Mouse (Mus musculus): ENCODE measurements around the gene Yif1a. TPM values are rescaled to one million over a fixed set of nuclear protein-coding genes. Genes with fewer than 3 reads are reported as not detected.
"Not testable (repeated sequence)": the region's sequence is repeated elsewhere in the genome, so short reads cannot be mapped to it uniquely, and the experiment has no call there.

The Yif1a gene
- total RNA-seq, 4 experiments from 2014 or later = 25.3 to 31.3 (median 28.6) TPM

DNA sequence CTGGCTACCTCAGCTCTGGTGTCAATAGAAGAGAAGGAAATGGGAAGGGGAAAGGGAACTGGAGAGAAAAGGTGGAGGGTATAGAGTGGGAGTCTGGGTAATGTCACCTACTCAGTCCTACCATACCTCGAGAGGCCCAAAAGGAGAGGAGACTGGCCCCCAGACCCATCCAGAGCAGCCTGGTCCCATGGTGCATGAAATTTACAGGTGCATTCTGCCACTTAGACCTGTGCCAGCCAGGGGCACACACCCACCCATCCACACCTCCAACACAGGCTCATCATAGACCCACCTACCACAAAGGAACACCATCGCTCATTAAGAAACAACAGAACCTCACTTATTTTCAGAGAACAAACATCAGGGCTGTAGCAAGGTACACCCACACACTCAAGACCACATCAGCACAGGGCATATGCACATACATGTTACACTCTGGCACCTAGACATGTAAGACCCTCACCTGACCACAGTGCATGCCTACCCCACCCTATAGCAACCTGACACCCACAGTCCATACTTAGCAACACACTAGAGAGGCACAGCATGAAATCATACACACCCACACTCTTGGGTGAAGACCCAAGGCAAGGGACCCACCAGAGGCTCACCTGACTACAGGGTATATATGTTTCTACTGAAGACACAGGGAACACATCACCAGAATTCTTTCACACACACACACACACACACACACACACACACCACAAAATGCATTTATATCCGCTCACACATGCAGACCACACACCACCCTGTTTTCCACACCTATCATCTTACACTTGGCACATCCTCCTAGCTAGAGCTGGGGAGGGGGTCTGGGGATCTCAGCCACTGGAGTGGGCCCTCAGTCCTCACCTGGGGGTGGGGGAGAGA, 4.1 kb upstream of the Yif1a start:
- no peak for DNase-seq (ENCODE audit: low spot score in 2 of 2)

DNA sequence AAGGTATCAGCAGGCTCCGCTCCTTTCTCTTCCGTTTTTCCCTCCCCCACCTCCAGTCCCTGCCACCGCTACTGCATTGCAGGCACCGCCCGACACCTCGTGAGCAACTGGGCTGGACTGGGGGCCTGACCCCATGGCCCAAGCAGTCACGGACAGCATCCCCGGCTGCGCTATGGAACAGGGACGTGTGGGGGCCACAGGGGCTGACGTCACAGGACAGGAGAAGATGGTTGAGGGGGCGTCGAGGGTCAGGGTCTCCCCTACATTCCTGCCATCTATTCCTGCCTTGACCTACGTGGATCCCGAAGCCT, 3.5 kb upstream of the Yif1a start:
- peak in 1 of 2 experiments; percentile 30 for DNase-seq (ENCODE audit: low spot score in 2 of 2)

DNA sequence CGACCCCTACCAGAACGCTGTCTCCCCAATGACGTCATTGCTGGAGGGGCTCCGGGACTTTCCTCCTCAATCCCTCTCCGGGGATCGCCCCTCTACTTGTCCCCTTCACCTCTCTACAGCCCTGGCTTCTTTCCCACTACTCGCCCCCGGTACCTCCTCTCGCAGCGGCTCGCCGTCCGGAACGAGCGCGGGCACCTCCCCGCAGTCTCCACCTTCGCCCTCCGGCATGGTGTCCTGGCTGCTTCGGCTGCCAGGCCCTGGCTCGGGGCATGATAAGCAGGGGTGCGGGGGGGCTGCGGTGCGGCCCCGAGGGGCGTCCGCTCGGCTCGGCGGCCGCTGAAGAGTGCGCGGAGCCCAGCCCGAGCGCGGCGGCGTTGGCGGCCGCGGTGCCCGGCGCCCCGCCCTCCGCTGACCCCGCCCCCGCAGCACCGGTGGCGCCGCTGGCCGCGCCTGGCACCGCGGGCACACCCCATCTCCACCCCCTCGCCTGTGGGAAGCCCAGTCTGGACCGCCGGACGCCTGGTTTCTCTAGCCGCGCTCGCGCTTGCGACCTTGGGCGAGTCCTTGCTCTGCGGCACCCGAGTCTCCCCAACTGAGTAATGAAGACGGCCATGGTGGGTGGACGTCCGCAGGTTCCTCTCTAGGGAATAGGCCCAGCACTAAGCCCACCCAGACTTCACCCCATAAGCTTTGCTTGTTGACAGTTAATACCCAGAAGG, 3.0 kb upstream of the Yif1a start, which contains the start of gene Tmem151a:
Tmem151a (minus strand) TSS at position 387 of the 719 bp plus-strand sequence.
- DNase-seq (ENCODE audit: low spot score in 2 of 2) = peak in 1 of 2 experiments; percentile 25

DNA sequence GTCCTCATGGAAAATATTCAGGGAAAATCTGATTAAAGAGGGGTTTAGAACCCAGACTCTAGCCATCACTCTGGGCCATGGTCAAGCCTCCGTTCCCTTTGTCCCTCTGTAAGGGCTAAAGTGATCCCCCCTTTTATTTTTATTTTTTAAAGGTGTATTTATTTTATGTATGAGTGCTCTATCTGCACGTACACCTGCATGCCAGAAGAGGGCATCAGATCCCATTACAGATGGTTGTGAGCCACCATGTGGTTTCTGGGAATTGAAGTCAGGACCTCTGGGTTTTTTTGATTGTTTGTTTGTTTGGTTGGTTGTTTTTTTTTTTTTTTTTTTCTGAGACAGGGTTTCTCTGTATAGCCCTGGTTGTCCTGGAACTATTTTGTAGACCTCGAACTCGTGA, 1.8 kb upstream of the Yif1a start:
- DNase-seq (ENCODE audit: low spot score in 2 of 2) = not testable (repeated sequence)

DNA sequence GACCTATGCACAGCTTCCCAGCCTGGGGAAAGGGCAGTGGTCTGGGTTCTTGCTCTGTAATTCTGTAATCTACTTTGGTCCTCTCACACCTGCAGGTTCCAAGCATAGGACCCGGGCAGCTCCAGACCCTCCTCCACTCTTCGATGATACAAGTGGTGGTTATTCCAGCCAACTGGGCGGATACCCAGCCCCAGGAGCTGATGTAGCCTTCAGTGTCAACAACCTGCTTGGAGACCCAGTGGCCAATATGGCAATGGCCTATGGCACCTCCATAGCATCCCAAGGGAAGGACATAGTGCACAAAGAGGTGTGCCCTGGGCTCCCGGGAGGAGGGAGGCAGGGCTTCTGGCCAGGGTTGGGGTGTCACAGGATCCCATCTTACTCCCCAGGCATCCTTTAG, 986 bp downstream of the Yif1a start:
- no peak for DNase-seq (ENCODE audit: low spot score in 2 of 2)

DNA sequence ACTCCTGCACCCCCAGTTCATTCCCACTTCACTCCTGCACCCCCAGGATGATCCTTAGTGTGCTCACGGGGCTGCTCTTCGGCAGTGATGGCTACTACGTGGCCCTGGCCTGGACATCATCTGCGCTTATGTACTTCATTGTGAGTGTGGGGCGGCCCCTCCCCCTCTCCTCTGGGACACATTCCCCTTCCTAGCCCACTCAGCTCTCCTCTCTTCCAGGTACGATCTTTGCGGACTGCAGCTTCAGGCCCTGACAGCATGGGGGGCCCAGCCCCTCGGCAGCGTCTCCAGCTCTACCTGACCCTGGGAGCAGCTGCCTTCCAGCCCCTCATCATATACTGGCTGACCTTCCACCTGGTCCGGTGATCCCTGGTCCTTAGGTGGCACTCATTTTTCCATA, 3.7 kb downstream of the Yif1a start:
- no peak for DNase-seq (ENCODE audit: low spot score in 2 of 2)

DNA sequence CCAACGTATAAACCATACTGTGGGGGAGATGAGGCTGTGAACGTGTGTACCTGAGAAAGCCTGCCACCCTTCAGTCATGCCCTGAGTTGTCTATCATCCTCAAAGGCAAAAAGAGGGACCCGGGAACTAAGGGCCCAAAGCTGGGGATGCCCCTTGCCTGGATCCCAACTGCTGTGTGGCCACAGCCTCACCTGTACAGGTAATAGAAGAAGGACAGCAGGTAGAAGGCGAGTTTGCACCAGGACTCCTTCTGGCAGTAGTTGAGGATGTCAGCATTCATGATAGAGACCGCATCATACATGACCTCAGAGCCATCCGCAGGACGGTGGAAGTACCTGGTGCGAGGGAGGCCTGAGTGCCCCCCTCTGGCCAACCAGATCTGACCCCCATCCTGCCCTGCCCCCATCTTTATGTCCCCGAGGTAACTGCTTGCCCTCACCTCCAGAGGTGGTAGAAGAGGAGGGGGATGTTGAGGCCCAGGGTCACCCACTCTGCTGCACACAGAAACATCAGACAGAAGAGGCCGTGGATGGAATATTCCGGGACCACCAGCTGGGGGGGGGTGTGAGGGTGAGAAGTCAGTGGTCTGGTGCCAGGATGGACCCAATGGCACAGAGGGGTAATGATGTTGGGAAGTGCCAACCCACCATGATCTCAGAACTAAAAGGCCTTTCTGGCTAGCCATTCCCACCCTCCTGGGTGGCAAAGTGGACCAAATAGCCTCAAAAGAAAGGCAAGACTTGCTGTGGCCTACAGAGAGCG, 5.3 kb downstream of the Yif1a start:
- DNase-seq (ENCODE audit: low spot score in 2 of 2) = no peak

DNA sequence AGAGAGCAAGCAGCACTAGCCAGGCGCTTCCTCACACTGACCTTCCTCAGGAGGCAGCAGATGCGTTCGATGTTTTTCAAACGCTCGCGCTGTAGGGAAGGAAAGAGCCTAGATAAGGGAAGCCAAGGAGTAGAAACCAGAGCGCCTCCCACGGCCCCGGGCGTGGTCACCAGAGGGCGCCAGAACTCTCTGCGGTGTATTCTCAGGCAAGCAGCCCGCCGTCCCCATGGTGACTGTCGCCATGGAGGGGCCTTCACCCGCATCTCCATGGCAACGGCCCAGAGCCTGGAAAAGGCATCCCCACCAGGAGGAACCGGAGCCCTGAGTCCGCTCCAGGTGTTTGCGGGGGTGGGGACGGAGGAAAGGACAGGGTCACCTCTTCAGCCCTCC, 5.9 kb downstream of the Yif1a start:
- peak; percentile 97 for DNase-seq (ENCODE audit: low spot score in 2 of 2)

DNA sequence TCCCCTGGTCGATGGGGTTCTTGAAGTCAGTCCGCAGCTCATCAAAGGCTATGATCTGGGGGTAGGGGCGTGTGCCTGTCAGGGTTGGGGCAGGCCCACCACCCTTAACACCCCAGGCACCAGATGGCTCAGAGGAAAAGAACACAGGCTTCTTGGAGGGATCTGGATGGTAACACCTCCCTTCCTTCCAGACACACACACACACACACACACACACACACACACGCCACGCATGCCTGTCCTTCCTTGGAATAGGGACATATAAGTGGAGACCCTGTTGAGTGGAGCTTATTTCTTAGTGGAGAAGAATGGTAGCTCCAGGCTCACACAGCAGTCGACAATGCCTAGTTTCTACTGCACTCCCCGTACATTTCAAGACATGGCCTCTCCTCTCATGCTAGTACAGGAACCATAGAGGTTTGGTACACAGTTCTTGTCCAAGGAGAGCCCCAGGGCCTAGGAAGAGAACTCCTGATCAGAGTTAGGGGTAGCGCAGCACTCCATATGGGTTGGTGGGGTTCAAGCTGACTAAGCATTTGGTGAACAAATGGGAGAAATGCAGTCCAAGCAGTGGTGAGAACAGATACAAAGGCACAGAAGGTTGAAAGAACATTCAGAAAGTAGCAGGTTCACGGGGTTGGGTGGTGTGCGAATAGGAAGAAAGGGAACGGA, 6.5 kb downstream of the Yif1a start:
- no peak for DNase-seq (ENCODE audit: low spot score in 2 of 2)

DNA sequence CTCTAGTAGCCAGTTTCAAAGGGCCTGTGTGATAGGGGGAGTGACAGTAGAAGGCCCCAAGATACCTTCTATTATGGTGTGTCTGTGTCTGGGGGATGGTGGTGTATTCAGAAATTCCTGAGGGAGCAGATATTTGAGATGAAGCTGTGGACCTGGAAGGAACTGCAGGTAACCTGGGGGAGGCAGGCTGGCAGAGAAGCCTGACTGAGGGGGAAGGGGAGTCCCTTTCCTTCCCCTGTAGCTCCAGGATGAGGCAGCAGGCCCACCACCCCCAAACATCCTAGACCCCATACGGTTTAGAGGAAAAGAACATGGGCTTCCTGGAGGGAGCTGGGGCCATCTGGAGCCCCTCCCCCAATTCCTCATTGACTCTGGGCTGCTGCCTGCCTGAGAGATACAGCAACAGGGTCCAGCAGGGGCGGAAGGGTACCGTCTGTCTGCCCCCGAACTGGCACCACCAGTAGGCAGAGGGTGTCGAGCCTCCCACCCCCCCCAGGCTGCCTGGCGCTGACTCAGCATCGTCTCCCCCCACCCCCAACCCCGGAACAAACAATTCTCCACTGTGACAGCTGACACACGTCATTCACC, 7.6 kb downstream of the Yif1a start:
- no peak for DNase-seq (ENCODE audit: low spot score in 2 of 2)

DNA sequence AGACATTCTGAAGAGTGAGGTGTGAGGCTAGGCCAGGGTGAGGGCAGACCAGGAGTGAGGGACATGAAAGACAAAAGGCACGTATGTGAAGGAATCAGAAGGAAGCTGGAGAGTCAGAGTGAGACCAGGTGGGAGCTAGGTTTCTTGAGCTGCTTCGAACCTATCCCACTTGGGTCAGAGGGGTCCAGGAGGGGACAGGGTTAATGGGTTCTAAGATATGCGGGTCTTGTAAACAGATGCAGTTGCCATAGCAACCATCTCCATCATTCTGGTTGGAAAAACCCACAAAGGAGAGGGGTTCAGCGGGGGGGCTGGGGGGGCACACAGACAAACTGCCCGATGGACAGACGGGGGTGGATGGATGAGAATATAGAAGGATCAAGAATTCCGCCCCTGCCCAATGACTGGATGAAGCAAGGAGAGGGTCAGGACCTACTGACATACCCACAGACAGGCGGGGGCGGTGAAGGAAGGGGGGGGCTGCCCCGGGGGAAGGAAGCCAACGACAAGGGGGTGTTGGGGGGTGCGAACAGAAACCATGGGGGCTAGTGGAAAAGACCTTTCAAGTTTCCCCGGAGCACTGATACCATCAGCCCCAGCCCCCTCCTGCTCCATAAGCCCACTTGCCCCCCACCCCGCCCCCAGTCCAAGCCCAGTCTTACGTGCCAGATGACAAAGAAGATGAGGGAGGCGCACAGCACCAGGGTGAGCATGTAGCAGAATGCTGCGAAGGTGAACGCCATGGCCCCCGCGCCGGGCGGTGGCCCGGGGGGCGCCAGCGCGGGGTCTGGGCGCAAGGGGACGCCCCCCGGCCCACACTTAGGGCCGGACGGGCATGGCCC, 9.4 kb downstream of the Yif1a start:
- DNase-seq (ENCODE audit: low spot score in 2 of 2) = no peak

DNA sequence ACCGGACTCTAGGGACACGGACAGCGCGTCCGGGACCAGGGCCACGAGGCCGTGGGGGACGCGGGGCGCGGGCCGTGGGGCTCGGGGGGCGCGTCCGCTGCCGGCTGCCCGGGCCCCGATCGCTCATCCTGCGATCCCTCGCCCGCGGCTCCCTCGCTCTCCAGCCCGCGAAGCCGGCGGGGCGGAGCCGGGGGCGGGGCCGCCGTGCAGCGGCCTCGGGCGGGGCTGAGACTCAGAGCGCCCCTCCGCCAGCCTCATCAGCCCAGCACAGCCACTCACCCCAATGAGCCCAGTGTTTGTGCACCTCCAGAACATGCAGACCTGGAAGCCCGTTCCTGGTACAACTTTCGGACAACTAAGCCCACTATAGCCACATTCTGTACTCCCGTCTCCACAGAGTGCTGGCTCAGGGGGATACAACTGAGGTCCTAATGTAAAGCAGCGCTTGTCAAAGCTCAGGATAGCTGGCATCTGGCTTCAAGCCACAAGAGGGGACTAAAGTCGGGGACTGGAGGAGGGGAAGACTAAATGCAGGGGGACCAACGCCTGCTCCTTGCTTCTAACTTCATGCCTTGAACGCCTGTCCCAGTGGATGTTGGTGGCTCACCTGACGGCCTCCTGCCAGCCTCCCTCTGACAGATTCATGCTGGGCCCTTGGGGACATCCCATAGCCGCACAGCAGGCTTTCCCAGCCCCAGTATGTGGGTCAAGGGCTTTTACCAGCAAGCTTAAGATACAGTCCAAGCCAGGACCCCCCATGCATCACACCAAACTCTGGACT, 10.2 kb downstream of the Yif1a start, which contains the start of gene Cnih2:
Cnih2 (minus strand) TSS at position 159 of the 781 bp plus-strand sequence.
- no peak for DNase-seq (ENCODE audit: low spot score in 2 of 2)

DNA sequence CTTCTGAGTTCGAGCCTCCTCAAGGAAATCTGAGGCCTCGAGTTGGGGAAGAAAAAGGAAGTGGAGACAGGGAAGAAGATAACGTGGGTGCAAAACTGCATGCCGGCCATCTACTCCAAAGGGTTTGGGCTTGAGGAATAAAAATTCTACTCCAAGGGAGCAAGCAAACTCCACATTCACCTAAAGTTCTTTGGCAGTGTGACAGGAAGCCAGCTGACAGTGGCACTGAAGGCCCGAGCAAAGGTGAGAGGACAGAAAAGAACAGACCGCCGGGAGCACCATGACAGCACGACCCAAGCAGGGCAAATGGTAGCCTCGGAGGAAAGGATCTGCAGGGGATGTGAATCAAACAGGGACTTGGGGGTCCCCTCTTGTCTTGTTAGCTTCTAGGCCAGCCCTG, 17.7 kb downstream of the Yif1a start:
- DNase-seq (ENCODE audit: low spot score in 2 of 2) = no peak

DNA sequence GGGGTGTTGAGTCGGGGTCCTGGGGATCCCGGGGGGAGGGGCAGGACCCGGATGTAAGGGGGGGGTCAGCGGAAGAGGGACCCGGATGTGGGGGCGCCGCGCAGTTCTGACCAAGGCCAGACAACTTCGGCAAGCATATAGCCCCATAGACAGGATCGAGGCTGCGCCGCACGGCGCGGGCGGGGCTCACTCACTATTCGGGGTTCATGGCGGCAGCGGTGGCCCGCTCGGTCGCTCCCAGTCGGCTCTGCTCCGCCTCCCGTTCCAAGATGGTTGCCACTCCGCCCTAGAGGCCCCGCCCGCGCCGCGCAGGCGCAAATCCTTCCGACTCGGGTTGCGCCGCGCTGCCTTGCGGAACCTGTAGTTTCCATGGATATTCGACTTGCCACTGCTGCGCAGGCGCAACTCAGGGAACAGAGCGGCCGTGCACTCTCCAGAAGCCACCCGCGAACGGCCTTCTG, 18.4 kb downstream of the Yif1a start, which contains the start of gene Rab1b:
Rab1b (minus strand) TSS at position 342 of the 461 bp plus-strand sequence.
- DNase-seq (ENCODE audit: low spot score in 2 of 2) = peak; percentile 98

DNA sequence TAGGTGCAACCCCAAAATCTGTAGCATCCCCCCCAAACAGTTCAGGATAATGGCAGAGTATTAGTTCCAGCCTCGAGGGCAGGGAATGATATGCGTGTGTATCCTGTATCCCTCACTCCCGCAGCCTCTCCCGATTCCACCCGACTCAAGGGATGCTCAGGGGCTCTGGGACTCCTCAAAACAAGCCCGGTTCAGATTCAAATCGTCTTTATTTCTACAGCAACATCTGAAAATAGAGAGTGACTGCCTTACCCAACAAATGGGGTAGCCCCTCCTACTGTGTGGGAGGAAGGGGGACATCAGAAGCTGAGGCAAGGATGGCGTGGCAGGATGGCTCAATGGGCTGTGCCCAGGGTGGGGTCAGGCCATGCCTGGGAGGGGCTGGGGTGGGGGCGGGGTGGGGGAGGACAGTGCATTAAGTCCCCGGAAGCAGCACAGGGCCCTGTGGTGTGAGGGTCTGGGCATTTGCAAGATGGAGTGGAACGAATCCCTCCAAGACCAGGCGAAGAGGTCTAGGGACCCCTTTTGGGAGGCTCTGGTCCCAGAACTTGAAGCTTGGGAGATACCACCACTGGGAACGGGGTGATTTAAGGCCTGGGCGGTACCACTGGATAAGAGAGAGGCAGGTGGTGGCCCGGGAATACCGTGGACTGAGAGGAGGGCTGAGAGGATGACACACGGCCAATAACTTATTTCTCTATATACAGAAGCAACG, 19.4 kb downstream of the Yif1a start:
- no peak for DNase-seq (ENCODE audit: low spot score in 2 of 2)

DNA sequence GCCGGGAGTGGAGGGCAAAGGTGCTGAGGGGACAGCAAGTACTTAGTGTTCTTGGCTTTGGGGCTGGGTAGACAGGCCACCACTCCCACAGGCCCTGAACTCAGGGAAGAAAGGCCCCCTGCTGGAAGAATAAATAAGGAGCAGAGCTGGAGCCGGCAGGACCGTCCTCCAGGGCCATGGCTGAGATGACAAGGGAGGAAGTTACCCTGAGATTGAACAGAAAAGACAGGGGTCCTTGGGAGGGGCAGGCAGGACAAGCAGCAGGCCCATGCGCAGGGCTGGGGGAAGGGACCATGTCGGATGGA, 19.9 kb downstream of the Yif1a start:
- no peak for DNase-seq (ENCODE audit: low spot score in 2 of 2)

DNA sequence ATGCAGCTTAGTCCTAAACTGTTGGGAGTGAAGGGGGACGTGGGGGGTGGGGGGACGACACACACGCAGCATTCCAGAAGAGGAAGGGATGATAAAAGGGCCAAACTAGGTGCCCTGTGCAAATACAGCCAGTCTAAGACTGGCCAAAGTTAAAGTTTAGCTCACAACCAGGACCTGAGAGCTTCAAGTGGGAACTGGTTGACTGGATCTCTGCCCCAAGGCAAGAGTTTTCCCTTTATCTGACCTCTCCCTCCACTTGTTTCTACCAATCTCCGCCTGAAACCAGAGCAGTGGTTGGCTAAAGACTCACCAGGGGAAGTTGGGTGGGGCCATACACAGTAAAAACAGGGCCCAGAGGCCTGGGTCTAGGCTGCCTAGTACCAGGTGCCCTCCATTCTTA, 20.4 kb downstream of the Yif1a start:
- DNase-seq (ENCODE audit: low spot score in 2 of 2) = no peak

DNA sequence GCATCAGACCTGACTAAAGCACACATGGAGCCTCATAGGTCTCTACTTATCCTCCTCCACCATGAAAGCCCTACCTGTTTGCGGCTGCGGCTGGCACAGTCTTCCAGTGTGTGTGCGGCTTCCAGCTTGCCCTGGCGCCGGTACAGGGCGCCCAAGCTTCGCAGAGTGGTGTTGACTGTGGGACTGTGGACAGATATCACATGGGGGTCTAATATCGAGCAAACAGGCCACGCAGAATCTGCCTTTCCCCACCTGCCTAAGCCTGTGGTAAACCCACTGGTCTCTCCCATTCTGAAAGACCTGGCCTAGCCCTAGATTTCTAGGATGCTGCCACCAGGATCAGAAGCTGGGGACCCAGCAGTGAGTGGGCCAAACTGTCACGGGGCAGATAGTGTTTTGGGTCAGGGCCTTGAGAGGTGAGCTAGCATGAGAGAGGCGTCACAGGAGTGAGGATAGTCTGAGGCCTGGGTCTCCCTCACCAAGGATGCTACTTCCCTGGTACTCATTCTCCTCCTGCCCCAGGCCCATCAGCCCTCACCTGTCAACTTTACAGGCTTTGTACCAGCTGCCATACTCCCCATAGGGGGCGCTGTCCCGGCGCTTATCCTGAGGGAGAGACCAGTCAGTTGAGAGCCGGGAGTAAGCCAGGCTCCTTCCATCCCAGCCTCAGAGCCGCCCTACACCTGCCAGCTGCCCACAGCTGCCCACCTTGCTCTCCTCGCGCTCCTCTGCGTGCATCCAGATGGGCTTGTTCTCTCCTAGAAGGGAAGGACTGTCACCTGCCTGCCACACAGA, 21.5 kb downstream of the Yif1a start:
- DNase-seq (ENCODE audit: low spot score in 2 of 2) = no peak
